8 mouse cellular contexts compared by ENCODE assay signal in the genomic region with DNA sequence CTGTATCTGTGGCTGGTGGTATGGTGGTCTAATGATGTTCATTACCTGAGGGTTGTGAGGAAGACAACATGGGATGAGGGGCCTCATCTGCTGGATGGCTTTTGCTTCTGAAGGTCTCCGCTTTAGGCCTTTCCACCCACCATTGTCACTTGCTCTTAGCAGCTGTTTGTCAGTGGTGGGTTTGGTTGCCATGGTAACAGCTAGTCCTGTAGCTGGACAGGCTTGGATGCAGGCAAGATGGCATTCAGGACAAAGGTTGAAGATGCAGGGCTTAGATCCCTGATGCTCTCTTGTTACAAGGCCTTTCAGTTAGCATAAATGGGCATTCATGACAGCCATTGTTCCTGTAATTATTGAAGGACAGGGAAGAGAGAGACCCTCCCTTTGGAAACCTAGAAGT. TPM values are rescaled to one million over a fixed set of nuclear protein-coding genes. Genes with fewer than 3 reads are reported as not detected.
A peak's percentile ranks its signal among the peaks of the same experiment; 100 is the strongest.
DNase-seq lines count a peak whose midpoint lies in the region; ATAC-seq and TF ChIP-seq lines count a peak whose summit lies in the region.
"Had no signal": no experiment of that assay in that cellular context is flagged by ENCODE, and none has a peak within 500 bp of the region (broad histone marks: within the 10 kb centered on the region; RNA-seq: fewer than 3 reads in every experiment).

Gene Prkar2a (plus strand): TSS at position 209 of the 400 bp plus-strand sequence.

- H3K36me3 ChIP-seq in MEL (ENCODE audit: control insufficient read depth in 1 of 2, insufficient read depth in 2 of 2, low read length in 2 of 2) (peaks cover 0 to 7% of the 10 kb centered on the region in 2 experiments; a peak in 2 of 4 replicates), macrophage (ENCODE audit: inconsistent target) (peaks cover 3% of the 10 kb centered on the region; the same call in 1 of the 2 replicates)
- H3K36me3 ChIP-seq in hindbrain, embryonic 14.5 days (replicated peaks; ENCODE audit: control insufficient read depth, insufficient read depth) = peaks cover 14% of the 10 kb centered on the region; the same call in 1 of the 2 replicates

- peaks cover 3 to 7% of the 10 kb centered on the region in 2 experiments; a peak in 3 of 4 replicates for H3K4me1 ChIP-seq in MEL (ENCODE audit: control insufficient read depth in 1 of 2, insufficient read depth in 2 of 2, low read length in 2 of 2)
- H3K4me1 ChIP-seq in hindbrain, embryonic 14.5 days (replicated peaks; ENCODE audit: control insufficient read depth, insufficient read depth, low read length) = peaks cover 24% of the 10 kb centered on the region

- WGBS in hindbrain, embryonic 14.5 days = 26% methylated on average over 1 of the region's 1 CpGs
- 100% methylated on average over 1 of the region's 1 CpGs for WGBS in macrophage (ENCODE audit: missing documents)

- H3K4me2 ChIP-seq in hindbrain, embryonic 14.5 days (replicated peaks) = no peak within 1 kb of the TSS

- H3K79me2 ChIP-seq in MEL (ENCODE audit: control insufficient read depth, insufficient read depth, low read length, poor library complexity) (peaks cover 19% of the 10 kb centered on the region), macrophage (ENCODE audit: inconsistent target) (peaks cover 9% of the 10 kb centered on the region)

- ATAC-seq in hindbrain, embryonic 14.5 days (ENCODE audit: low FRiP score) = no peak

- no peak for TF ChIP-seq RAD21 in MEL (IDR thresholded peaks at IDR 0.05; ENCODE audit: low read depth, low read length)

- no peak within 1 kb of the TSS for H3K9ac ChIP-seq in MEL (ENCODE audit: control insufficient read depth, low read depth, low read length, poor library complexity, severe bottlenecking)
- H3K9ac ChIP-seq in hindbrain, embryonic 14.5 days = no peak within 1 kb of the TSS
- H3K9ac ChIP-seq: liver, embryonic 14.5 days had no signal

- no peak for TF ChIP-seq POLR2A in MEL (IDR thresholded peaks at IDR 0.05; ENCODE audit: control insufficient read depth in 1 of 2, insufficient read depth in 1 of 2, low read depth in 1 of 2, low read length in 2 of 2, poor library complexity in 1 of 2)

- no peak for DNase-seq in MEL (ENCODE audit: low read depth, low spot score)
- no peak for DNase-seq in adrenal gland, postnatal 14 days
- no peak for DNase-seq in gastrocnemius, adult 18-20 months (ENCODE audit: low spot score)
- DNase-seq in hindbrain, embryonic 14.5 days (ENCODE audit: low spot score) = peak; percentile 66
- DNase-seq in c-Kit-positive CD71-positive TER-119-positive erythroid progenitor cells, embryonic 14.5 days (ENCODE audit: low spot score) = no peak
- no peak for DNase-seq in urinary bladder, postnatal 14 days (ENCODE audit: low spot score)

- H3K4me3 ChIP-seq in MEL (ENCODE audit: control insufficient read depth in 1 of 2, insufficient read depth in 1 of 2, low read depth in 2 of 2, low read length in 2 of 2) = no peak within 1 kb of the TSS
- no peak within 1 kb of the TSS for H3K4me3 ChIP-seq in hindbrain, embryonic 14.5 days (replicated peaks; ENCODE audit: low read length)
- H3K4me3 ChIP-seq in macrophage (ENCODE audit: inconsistent target) = no peak within 1 kb of the TSS

- no peaks in the 10 kb centered on the region for H3K9me3 ChIP-seq in MEL (replicated peaks; ENCODE audit: insufficient read depth, low read length)
- H3K9me3 ChIP-seq in hindbrain, embryonic 14.5 days (ENCODE audit: control insufficient read depth, low read length) = no peaks in the 10 kb centered on the region

- TF ChIP-seq EP300 in MEL (IDR thresholded peaks at IDR 0.05; ENCODE audit: low read depth in 1 of 2, low read length in 2 of 2) = no peak

- no peak within 1 kb of the TSS for H3K27ac ChIP-seq in MEL (ENCODE audit: control insufficient read depth, low read depth, low read length)
- H3K27ac ChIP-seq in hindbrain, embryonic 14.5 days = peak within 1 kb of the TSS; percentile 55
- no peak within 1 kb of the TSS for H3K27ac ChIP-seq in macrophage
- H3K27ac ChIP-seq: liver, embryonic 14.5 days had no signal

- TF ChIP-seq CTCF in MEL (IDR thresholded peaks at IDR 0.05 in 2 of 3, conservative IDR thresholded peaks at IDR 0.05 in 1 of 3; ENCODE audit: control insufficient read depth in 1 of 3, insufficient read depth in 1 of 3, low read depth in 2 of 3, low read length in 3 of 3, poor library complexity in 1 of 3, severe bottlenecking in 1 of 3) = no peak

- H3K27me3 ChIP-seq in MEL (ENCODE audit: control insufficient read depth in 1 of 2, insufficient read depth in 2 of 2, low read length in 2 of 2) = no peaks in the 10 kb centered on the region
- no peaks in the 10 kb centered on the region for H3K27me3 ChIP-seq in hindbrain, embryonic 14.5 days (ENCODE audit: control insufficient read depth, insufficient read depth, low read length)

TF ChIP-seq in MEL, 35 proteins besides CTCF, POLR2A, EP300 and RAD21:
- TF ChIP-seq TBP (IDR thresholded peaks at IDR 0.05; ENCODE audit: low read depth, low read length) (no peak), MEF2A (IDR thresholded peaks at IDR 0.05; ENCODE audit: extremely low read depth, insufficient replicate concordance, low read depth, low read length, poor library complexity, severe bottlenecking) (no peak)

RNA-seq across cellular contexts. Expression of gene Prkar2a, which starts in this region (rescaled TPM):
- total RNA-seq in MEL (2012; rRNA removed) = 18.9 and 22.4 TPM in 2 replicates
- 100 to 1,000 TPM in 1 of 2 experiments, 10 to 100 TPM in 1; 87.9 to 230 TPM for polyA plus RNA-seq in MEL (2012; ENCODE audit: insufficient read depth in 1 of 2, insufficient read length in 2 of 2, low read depth in 1 of 2, low replicate concordance in 2 of 2, missing spikeins in 1 of 2)
- total RNA-seq in adrenal gland, postnatal 14 days (2021) = 36.3 and 37.4 TPM in 2 replicates
- 100 to 1,000 TPM; 164 to 169 TPM for total RNA-seq in gastrocnemius, adult 18-20 months (2021)
- polyA plus RNA-seq in hindbrain, embryonic 14.5 days (2014; fragmentation: Nextera tagmentation; extraction: Ambion mirVana) = 70.8 and 82.7 TPM in 2 replicates
- total RNA-seq in macrophage (2018; cell fraction: chromatin; rRNA removed) = 10 to 100 TPM in 17 of 26 experiments, 1 to 10 TPM in 9; 2.5 to 42.4 (median 15.0) TPM
- total RNA-seq in macrophage (2018; cell fraction: cytosol; rRNA removed) = 10 to 100 TPM; 20.5 to 51.6 (median 36.4) TPM
- total RNA-seq in macrophage (2018; cell fraction: nucleus; rRNA removed) = 10 to 100 TPM in 23 of 26 experiments, 1 to 10 TPM in 3; 7.5 to 37.0 (median 17.9) TPM
- polyA plus RNA-seq in macrophage (2018) = 20.7 to 69.9 TPM (median 46.8 TPM) in 3 replicates
